In genomic region chr3:87255239-87255638, GRCm38 (mm10) we compare ENCODE assay signal across 28 mouse cellular contexts. TPM values are rescaled to one million over a fixed set of nuclear protein-coding genes. Genes with fewer than 3 reads are reported as not detected.
DNase-seq lines count a peak whose midpoint lies in the region; ATAC-seq lines count a peak whose summit lies in the region.
"Had no signal": no experiment of that assay in that cellular context is flagged by ENCODE, and none has a peak within 500 bp of the region (broad histone marks: within the 10 kb centered on the region; RNA-seq: fewer than 3 reads in every experiment).

No protein-coding gene starts in this region.

- ATAC-seq in heart, embryonic 12.5 days (ENCODE audit: insufficient number of reproducible peaks, low FRiP score): no peak
- peak; percentile 46 for ATAC-seq in granulocyte monocyte progenitor cell, adult 5-6 weeks (replicated peaks; ENCODE audit: poor library complexity, severe bottlenecking)
- ATAC-seq: forebrain, embryonic 14.5 days; forebrain, embryonic 16.5 days had no signal

- H3K27ac ChIP-seq in heart, embryonic 12.5 days (ENCODE audit: poor library complexity, severe bottlenecking): no peak overlapping the region
- H3K27ac ChIP-seq: embryonic facial prominence, embryonic 13.5 days; embryonic facial prominence, embryonic 15.5 days; forebrain, embryonic 10.5 days; forebrain, embryonic 12.5 days had no signal

- 85% methylated on average over 10 of the region's 10 CpGs for WGBS in heart, embryonic 12.5 days

- peaks cover 3% of the 10 kb centered on the region; the same call in 1 of the 2 replicates for H3K9me3 ChIP-seq in heart, embryonic 12.5 days (replicated peaks)
- H3K9me3 ChIP-seq: embryonic facial prominence, embryonic 13.5 days; embryonic facial prominence, embryonic 15.5 days; forebrain, embryonic 10.5 days; forebrain, embryonic 12.5 days had no signal

- no peaks in the 10 kb centered on the region for H3K36me3 ChIP-seq in heart, embryonic 12.5 days
- H3K36me3 ChIP-seq: embryonic facial prominence, embryonic 13.5 days; embryonic facial prominence, embryonic 15.5 days; forebrain, embryonic 10.5 days; forebrain, embryonic 12.5 days had no signal

- H3K4me1 ChIP-seq in heart, embryonic 12.5 days (replicated peaks): peaks cover 21% of the 10 kb centered on the region
- H3K4me1 ChIP-seq: embryonic facial prominence, embryonic 15.5 days; forebrain, embryonic 10.5 days; forebrain, embryonic 12.5 days had no signal

- peak; percentile 11 for DNase-seq in heart, adult 8-10 months (ENCODE audit: low spot score)
- DNase-seq in layer of hippocampus, adult 11-12 months (ENCODE audit: low spot score): peak; percentile 16
- no peak for DNase-seq in layer of hippocampus, postnatal 25 days (ENCODE audit: extremely low spot score in 1 of 2, low spot score in 1 of 2)
- peak; percentile 28 for DNase-seq in brain, adult 2 months (ENCODE audit: low read depth, low spot score)
- no peak for DNase-seq in retina, embryonic 14.5 days (ENCODE audit: low spot score)
- DNase-seq in cerebellum, postnatal 4 days (ENCODE audit: low spot score in 2 of 2): no peak
- DNase-seq: adrenal gland, adult 2 months; adrenal gland, postnatal 10 days; adrenal gland, postnatal 25 days; cerebellum, adult 11-12 months; cerebellum, adult 2 months; cerebellum, adult 9-10 months; cerebellum, postnatal 10 days; cerebellum, postnatal 25 days; embryo, embryonic 11 days had no signal

- H3K9ac ChIP-seq in heart, embryonic 12.5 days: no peak overlapping the region
- H3K9ac ChIP-seq: embryonic facial prominence, embryonic 13.5 days; embryonic facial prominence, embryonic 15.5 days; forebrain, embryonic 12.5 days had no signal

- no peaks in the 10 kb centered on the region for H3K27me3 ChIP-seq in heart, embryonic 12.5 days (replicated peaks)
- H3K27me3 ChIP-seq: embryonic facial prominence, embryonic 13.5 days; embryonic facial prominence, embryonic 15.5 days; forebrain, embryonic 12.5 days had no signal

- no peak overlapping the region for H3K4me3 ChIP-seq in heart, embryonic 12.5 days
- H3K4me3 ChIP-seq: embryonic facial prominence, embryonic 13.5 days; embryonic facial prominence, embryonic 15.5 days; erythroblast, embryonic 14.5 days; forebrain, embryonic 10.5 days; forebrain, embryonic 12.5 days had no signal

- no peak overlapping the region for H3K4me2 ChIP-seq in heart, embryonic 12.5 days
- H3K4me2 ChIP-seq: embryonic facial prominence, embryonic 13.5 days; embryonic facial prominence, embryonic 15.5 days; forebrain, embryonic 12.5 days had no signal

RNA-seq across cellular contexts. Expression of gene Fcrls, which starts 8.3 kb away (rescaled TPM):
- 1 to 10 TPM; 4.7 to 6.1 (median 5.4) TPM for total RNA-seq in heart, adult 8-10 months (2022)
- polyA plus RNA-seq in heart, embryonic 12.5 days (2016; fragmentation: Nextera tagmentation; extraction: Ambion mirVana): 4.3 and 4.5 TPM in 2 replicates
- 10 to 100 TPM; 29.5 to 31.3 TPM for total RNA-seq in layer of hippocampus, postnatal 25 days (2021)
- not detected in 2 replicates for total RNA-seq in granulocyte monocyte progenitor cell, adult 5-6 weeks (2014; fragmentation: Nextera tagmentation)
- 1.8 TPM in 1 of 2 replicates, not detected in the other for total RNA-seq in granulocyte monocyte progenitor cell, adult 5-6 weeks (2017)
- total RNA-seq: common myeloid progenitor, adult 5-6 weeks; ES-E14; MEL had no signal
- polyA plus RNA-seq: C2C12 had no signal

Comparison
In these comparisons a context has a peak if more than half of its experiments do, and no peak if none do; other contexts are left out.
1. DNase-seq: peak in heart, adult 8-10 months (single experiment), layer of hippocampus, adult 11-12 months (single experiment) and brain, adult 2 months (single experiment); none in layer of hippocampus, postnatal 25 days (0 of 2), retina, embryonic 14.5 days (single experiment) and cerebellum, postnatal 4 days (0 of 2).
2. RNA of gene Fcrls, which starts 8.3 kb away (total RNA-seq): 29.5 to 31.3 TPM in layer of hippocampus, postnatal 25 days; 4.7 to 6.1 TPM in heart, adult 8-10 months and 1.8 TPM in granulocyte monocyte progenitor cell, adult 5-6 weeks; every median in the first group is over 4 times any median in the second.